Mouse (Mus musculus): Measurements from ENCODE around the gene Camta1. TPM values are rescaled to one million over a fixed set of nuclear protein-coding genes. Genes with fewer than 3 reads are reported as not detected.

The Camta1 gene
- polyA plus RNA-seq, 1 experiment from 2014 or later, result 66.4 TPM

- ATAC-seq (ENCODE audit: insufficient number of reproducible peaks, low FRiP score, low TSS enrichment, low read depth), result no peak
- Histone ChIP-seq H3K4me1 (peaks cover 6% of the 10 kb centered on the region), H3K36me3 (no peaks in the 10 kb centered on the region), H3K4me2 (no peak overlapping the region), H3K9me3 (no peaks in the 10 kb centered on the region), H3K27ac (no peak overlapping the region), H3K4me3 (no peak overlapping the region), H3K27me3 (no peaks in the 10 kb centered on the region), H3K9ac (no peak overlapping the region)
- 48% methylated on average over 13 of the region's 13 CpGs for WGBS
Observed at GRCm38 (mm10) chr4:151898600-151899245, 37.0 kb upstream of the Camta1 start.

GRCm38 (mm10) chr4:151897069-151897617 is 35.5 kb upstream of the Camta1 start:
- Histone ChIP-seq H3K4me2 (no peak overlapping the region), H3K9ac (no peak overlapping the region), H3K36me3 (no peaks in the 10 kb centered on the region), H3K4me3 (no peak overlapping the region), H3K27me3 (no peaks in the 10 kb centered on the region), H3K9me3 (no peaks in the 10 kb centered on the region), H3K4me1 (no peaks in the 10 kb centered on the region), H3K27ac (no peak overlapping the region)
- no peak for ATAC-seq (ENCODE audit: insufficient number of reproducible peaks, low FRiP score, low TSS enrichment, low read depth)
- WGBS, result 72% methylated on average over 9 of the region's 9 CpGs

GRCm38 (mm10) chr4:151895624-151896023 is 33.9 kb upstream of the Camta1 start:
- ATAC-seq (ENCODE audit: insufficient number of reproducible peaks, low FRiP score, low TSS enrichment, low read depth), result no peak
- H3K4me2 ChIP-seq, result no peak overlapping the region
- no peaks in the 10 kb centered on the region for H3K4me1 ChIP-seq
- no peak overlapping the region for H3K27ac ChIP-seq
- no peak overlapping the region for H3K4me3 ChIP-seq
- H3K27me3 ChIP-seq, result no peaks in the 10 kb centered on the region
- WGBS, result 88% methylated on average over 7 of the region's 7 CpGs
- no peaks in the 10 kb centered on the region for H3K9me3 ChIP-seq
- H3K36me3 ChIP-seq, result no peaks in the 10 kb centered on the region
- no peak overlapping the region for H3K9ac ChIP-seq

- H3K4me2 ChIP-seq, result no peak overlapping the region
- no peak overlapping the region for H3K27ac ChIP-seq
- no peaks in the 10 kb centered on the region for H3K9me3 ChIP-seq
- H3K4me1 ChIP-seq, result no peaks in the 10 kb centered on the region
- WGBS, result 82% methylated on average over 12 of the region's 12 CpGs
- no peaks in the 10 kb centered on the region for H3K36me3 ChIP-seq
- no peak for ATAC-seq (ENCODE audit: insufficient number of reproducible peaks, low FRiP score, low TSS enrichment, low read depth)
- no peak overlapping the region for H3K9ac ChIP-seq
- no peaks in the 10 kb centered on the region for H3K27me3 ChIP-seq
- no peak overlapping the region for H3K4me3 ChIP-seq
Observed at GRCm38 (mm10) chr4:151894926-151895325, 33.2 kb upstream of the Camta1 start.

GRCm38 (mm10) chr4:151893241-151893640 is 31.6 kb upstream of the Camta1 start:
- no peak for ATAC-seq (ENCODE audit: insufficient number of reproducible peaks, low FRiP score, low TSS enrichment, low read depth)
- Histone ChIP-seq H3K9ac (no peak overlapping the region), H3K9me3 (no peaks in the 10 kb centered on the region), H3K4me3 (no peak overlapping the region), H3K4me2 (no peak overlapping the region), H3K36me3 (no peaks in the 10 kb centered on the region), H3K27me3 (no peaks in the 10 kb centered on the region), H3K27ac (no peak overlapping the region), H3K4me1 (no peaks in the 10 kb centered on the region)
- whole genome bisulfite sequencing, result 74% methylated on average over 6 of the region's 6 CpGs

- Histone ChIP-seq H3K4me2 (no peak overlapping the region), H3K9me3 (0 out of 2 replicates have a peak, but pooled peaks cover 4% of the 10 kb centered on the region), H3K36me3 (no peaks in the 10 kb centered on the region), H3K27me3 (peaks cover 10% of the 10 kb centered on the region; the same call in 1 of the 2 replicates), H3K9ac (no peak overlapping the region), H3K4me3 (no peak overlapping the region), H3K27ac (no peak overlapping the region), H3K4me1 (no peaks in the 10 kb centered on the region)
- WGBS, result 92% methylated on average over 12 of the region's 12 CpGs
- no peak for ATAC-seq (ENCODE audit: insufficient number of reproducible peaks, low FRiP score, low TSS enrichment, low read depth)
Observed at GRCm38 (mm10) chr4:151881590-151881989, 19.9 kb upstream of the Camta1 start.

- WGBS, result 80% methylated on average over 5 of the region's 5 CpGs
- no peaks in the 10 kb centered on the region for H3K36me3 ChIP-seq
- no peak for ATAC-seq (ENCODE audit: insufficient number of reproducible peaks, low FRiP score, low TSS enrichment, low read depth)
- H3K9me3 ChIP-seq, result 0 out of 2 replicates have a peak, but pooled peaks cover 4% of the 10 kb centered on the region
- no peak overlapping the region for H3K4me2 ChIP-seq
- H3K27ac ChIP-seq, result no peak overlapping the region
- H3K4me3 ChIP-seq, result no peak overlapping the region
- H3K4me1 ChIP-seq, result no peaks in the 10 kb centered on the region
- peaks cover 18% of the 10 kb centered on the region; the same call in 1 of the 2 replicates for H3K27me3 ChIP-seq
- no peak overlapping the region for H3K9ac ChIP-seq
Observed at GRCm38 (mm10) chr4:151880044-151880690, 18.5 kb upstream of the Camta1 start.

GRCm38 (mm10) chr4:151876400-151876799 is 14.7 kb upstream of the Camta1 start:
- no peak overlapping the region for H3K4me2 ChIP-seq
- 0 out of 2 replicates have a peak, but pooled peaks cover 4% of the 10 kb centered on the region for H3K9me3 ChIP-seq
- ATAC-seq (ENCODE audit: insufficient number of reproducible peaks, low FRiP score, low TSS enrichment, low read depth), result no peak
- H3K27me3 ChIP-seq, result peaks cover 25% of the 10 kb centered on the region
- 56% methylated on average over 14 of the region's 14 CpGs for WGBS
- H3K9ac ChIP-seq, result no peak overlapping the region
- no peaks in the 10 kb centered on the region for H3K4me1 ChIP-seq
- H3K27ac ChIP-seq, result no peak overlapping the region
- no peak overlapping the region for H3K4me3 ChIP-seq
- H3K36me3 ChIP-seq, result no peaks in the 10 kb centered on the region

GRCm38 (mm10) chr4:151863511-151863910 is 1.8 kb upstream of the Camta1 start:
- Histone ChIP-seq H3K36me3 (0 out of 2 replicates have a peak, but pooled peaks cover under 1% of the 10 kb centered on the region), H3K4me2 (peak overlapping the region; percentile 88; the same call in 1 of the 2 replicates), H3K27me3 (peaks cover 4% of the 10 kb centered on the region; the same call in 1 of the 2 replicates), H3K4me3 (0 out of 2 replicates have a peak overlapping the region, but pooled peaks have one; percentile 83), H3K4me1 (peaks cover 18% of the 10 kb centered on the region), H3K9me3 (no peaks in the 10 kb centered on the region), H3K27ac (no peak overlapping the region), H3K9ac (no peak overlapping the region)
- no peak for ATAC-seq (ENCODE audit: insufficient number of reproducible peaks, low FRiP score, low TSS enrichment, low read depth)
- 57% methylated on average over 9 of the region's 9 CpGs for WGBS

GRCm38 (mm10) chr4:151861471-151861805 is 238 bp downstream of the Camta1 start:
- H3K27me3 ChIP-seq, result no peaks in the 10 kb centered on the region
- H3K9ac ChIP-seq, result peak overlapping the region; percentile 79
- ATAC-seq (ENCODE audit: insufficient number of reproducible peaks, low FRiP score, low TSS enrichment, low read depth), result no peak
- H3K4me1 ChIP-seq, result peaks cover 19% of the 10 kb centered on the region
- H3K36me3 ChIP-seq, result 0 out of 2 replicates have a peak, but pooled peaks cover 4% of the 10 kb centered on the region
- peak overlapping the region; percentile 83 for H3K4me3 ChIP-seq
- peak overlapping the region; percentile 93 for H3K4me2 ChIP-seq
- H3K9me3 ChIP-seq, result no peaks in the 10 kb centered on the region
- H3K27ac ChIP-seq, result peak overlapping the region; percentile 77
- under 1% methylated on average over 23 of the region's 58 CpGs for WGBS

- no peak for ATAC-seq (ENCODE audit: insufficient number of reproducible peaks, low FRiP score, low TSS enrichment, low read depth)
- H3K4me2 ChIP-seq, result peak overlapping the region; percentile 93
- 0 out of 2 replicates have a peak, but pooled peaks cover 4% of the 10 kb centered on the region for H3K36me3 ChIP-seq
- H3K27me3 ChIP-seq, result no peaks in the 10 kb centered on the region
- 2% methylated on average over 40 of the region's 63 CpGs for WGBS
- peaks cover 19% of the 10 kb centered on the region for H3K4me1 ChIP-seq
- peak overlapping the region; percentile 83 for H3K4me3 ChIP-seq
- peak overlapping the region; percentile 79 for H3K9ac ChIP-seq
- peak overlapping the region; percentile 77; the same call in 1 of the 2 replicates for H3K27ac ChIP-seq
- no peaks in the 10 kb centered on the region for H3K9me3 ChIP-seq
Observed at GRCm38 (mm10) chr4:151860441-151861331, 990 bp downstream of the Camta1 start.

Data from limb, embryonic 15.5 days (tissue).